Mouse (Mus musculus) bone marrow, adult 2 months (tissue): ENCODE data around the gene P3h1.

Source experiments
- CTCF ChIP-seq: fragments of 200-500 bp; IDR thresholded peaks from 2 replicates; pipeline ENCODE4 v1.5.1; 2011; ENCODE audit warnings: low read length, control low read depth; ENCODE audit not compliant: control insufficient read depth, insufficient read depth
- POLR2A ChIP-seq: fragments of 200-500 bp; IDR thresholded peaks from 2 replicates; pipeline ENCODE4 v1.6.1; 2011; ENCODE audit warnings: low read depth, mild to moderate bottlenecking, control low read depth, low read length, borderline replicate concordance; ENCODE audit not compliant: control insufficient read depth

GRCm38 (mm10) chr4:119285336-119285735, 52.6 kb downstream of the P3h1 start:
- no peak for TF ChIP-seq CTCF
- no peak for TF ChIP-seq POLR2A
